Mouse (Mus musculus) testis, adult 2 months (tissue): Measurements from ENCODE around the gene Gale. TPM values are rescaled to one million over a fixed set of nuclear protein-coding genes. Genes with fewer than 3 reads are reported as not detected.

ENCODE experiments used
- H3K27ac ChIP-seq: fragments of 200-500 bp; 2 replicates; pipeline ENCODE4 v1.5.1; 2012; ENCODE audit warnings: low read depth, low read length; ENCODE audit not compliant: control insufficient read depth, insufficient read depth
- H3K27me3 ChIP-seq: fragments of 200-500 bp; 2 replicates; pipeline ENCODE4 v1.6.1; 2012; ENCODE audit warnings: mild to moderate bottlenecking, low read length, moderate library complexity; ENCODE audit not compliant: control insufficient read depth, insufficient read depth
- H3K36me3 ChIP-seq: fragments of 200-500 bp; 2 replicates; pipeline ENCODE4 v1.6.1; 2012; ENCODE audit warnings: mild to moderate bottlenecking, low read length; ENCODE audit not compliant: control insufficient read depth, insufficient read depth
- H3K4me1 ChIP-seq: fragments of 200-500 bp; 2 replicates; pipeline ENCODE4 v1.6.1; 2012; ENCODE audit warnings: low read length; ENCODE audit not compliant: control insufficient read depth, insufficient read depth
- H3K4me3 ChIP-seq: fragments of 200-500 bp; 2 replicates; pipeline ENCODE4 v1.5.1; 2012; ENCODE audit warnings: low read depth, mild to moderate bottlenecking, low read length, moderate library complexity, mixed read lengths; ENCODE audit not compliant: control insufficient read depth
- CTCF ChIP-seq: fragments of 200-500 bp; IDR thresholded peaks from 2 replicates; pipeline ENCODE4 v1.5.1; 2012; ENCODE audit warnings: low read depth, mild to moderate bottlenecking, inconsistent platforms, low read length, moderate library complexity; ENCODE audit not compliant: control insufficient read depth, insufficient read depth, insufficient replicate concordance
- POLR2A ChIP-seq: fragments of 200-500 bp; IDR thresholded peaks from 2 replicates; pipeline ENCODE4 v1.6.1; 2012; ENCODE audit warnings: low read depth, mild to moderate bottlenecking, inconsistent platforms, low read length, moderate library complexity; ENCODE audit not compliant: control insufficient read depth
- polyA plus RNA-seq: library from polyadenylated mRNA; depleted of rRNA; stranded (reverse); fragments of >200 nt; gene quantifications from 2 replicates; pipeline ENCODE4 v1.2.3, GENCODE M21; 2012

The Gale gene
- polyA plus RNA-seq, 1 experiment, result 8.9 TPM

DNA sequence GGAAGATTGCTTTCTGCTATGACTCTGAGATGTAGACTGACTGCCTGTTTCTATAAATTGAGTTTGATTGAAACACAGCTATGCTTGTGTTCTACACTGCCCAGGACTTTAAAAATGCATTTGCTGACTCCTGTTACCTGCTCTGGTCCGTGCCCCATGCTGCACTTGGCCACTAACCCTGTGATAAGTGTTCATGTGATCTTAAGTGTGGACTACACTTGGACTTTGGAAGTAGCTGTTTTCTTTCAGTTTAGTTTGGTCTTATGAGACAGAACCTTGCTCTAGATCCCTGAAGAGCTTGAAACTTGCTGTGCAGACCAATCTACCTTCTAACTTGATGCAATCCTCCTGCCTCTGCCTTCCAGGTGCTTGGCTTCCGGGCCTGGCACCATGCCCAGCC is 39.1 kb upstream of the Gale start:
- no peaks in the 10 kb centered on the region; the same call in 1 of the 2 replicates for H3K36me3 ChIP-seq
- H3K27me3 ChIP-seq, result no peaks in the 10 kb centered on the region
- H3K4me3 ChIP-seq, result no peak overlapping the region
- no peak for TF ChIP-seq POLR2A
- no peak for TF ChIP-seq CTCF
- H3K27ac ChIP-seq, result no peak overlapping the region
- peaks cover 12% of the 10 kb centered on the region for H3K4me1 ChIP-seq

DNA sequence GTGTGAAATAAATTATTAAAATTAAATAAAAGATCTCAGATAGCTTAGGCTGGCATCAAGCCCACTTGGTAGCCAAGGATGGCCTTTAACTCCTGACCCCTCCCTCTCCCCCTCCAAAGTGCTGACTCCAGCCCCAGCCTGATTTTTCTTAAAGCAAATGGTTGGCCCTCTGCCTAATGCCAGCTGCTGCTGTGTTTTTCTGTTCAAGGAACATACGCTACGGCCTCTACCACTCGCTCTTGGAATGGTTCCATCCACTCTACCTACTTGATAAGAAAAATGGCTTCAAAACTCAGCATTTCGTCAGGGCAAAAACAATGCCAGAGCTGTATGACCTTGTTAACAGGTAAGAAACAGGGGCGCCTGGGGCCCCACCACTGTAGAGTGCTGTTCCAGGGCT is 38.2 kb upstream of the Gale start:
- Histone ChIP-seq H3K27ac (no peak overlapping the region; the same call in 1 of the 2 replicates), H3K36me3 (no peaks in the 10 kb centered on the region; the same call in 1 of the 2 replicates), H3K4me3 (no peak overlapping the region), H3K4me1 (peaks cover 8% of the 10 kb centered on the region), H3K27me3 (no peaks in the 10 kb centered on the region)
- no peak for TF ChIP-seq CTCF
- TF ChIP-seq POLR2A, result no peak

DNA sequence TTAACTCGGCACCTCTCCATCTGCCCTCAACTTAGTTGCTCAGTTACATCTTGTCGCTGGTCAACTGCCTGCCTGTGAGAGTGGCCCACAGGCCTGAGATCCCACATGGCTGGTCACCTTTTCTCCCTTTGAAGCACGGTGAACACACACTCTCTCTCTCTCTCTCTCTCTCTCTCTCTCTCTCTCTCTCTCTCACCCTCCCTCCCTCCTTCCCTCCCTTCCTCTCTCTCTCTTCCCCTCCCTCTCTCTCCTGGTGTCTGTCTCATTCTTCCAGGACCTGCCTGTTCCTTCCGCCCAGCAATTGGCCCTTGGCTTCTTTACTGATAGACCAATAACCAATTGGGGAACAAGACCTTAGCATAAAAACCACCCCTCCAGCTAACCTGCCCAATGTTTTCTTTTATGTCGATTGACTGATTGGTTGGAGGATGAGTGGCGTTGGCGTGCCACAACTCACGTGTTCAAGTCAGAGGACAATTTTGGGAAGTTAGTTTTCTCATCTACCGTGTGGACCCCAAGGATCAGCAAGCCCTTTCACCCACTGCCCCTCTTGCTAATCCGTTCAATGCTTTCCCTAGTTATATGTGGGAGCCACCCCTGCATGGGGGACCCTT is 37.2 kb upstream of the Gale start:
- Histone ChIP-seq H3K27me3 (no peaks in the 10 kb centered on the region), H3K4me3 (no peak overlapping the region), H3K27ac (no peak overlapping the region), H3K4me1 (peaks cover 6% of the 10 kb centered on the region), H3K36me3 (no peaks in the 10 kb centered on the region; the same call in 1 of the 2 replicates)
- no peak for TF ChIP-seq POLR2A

DNA sequence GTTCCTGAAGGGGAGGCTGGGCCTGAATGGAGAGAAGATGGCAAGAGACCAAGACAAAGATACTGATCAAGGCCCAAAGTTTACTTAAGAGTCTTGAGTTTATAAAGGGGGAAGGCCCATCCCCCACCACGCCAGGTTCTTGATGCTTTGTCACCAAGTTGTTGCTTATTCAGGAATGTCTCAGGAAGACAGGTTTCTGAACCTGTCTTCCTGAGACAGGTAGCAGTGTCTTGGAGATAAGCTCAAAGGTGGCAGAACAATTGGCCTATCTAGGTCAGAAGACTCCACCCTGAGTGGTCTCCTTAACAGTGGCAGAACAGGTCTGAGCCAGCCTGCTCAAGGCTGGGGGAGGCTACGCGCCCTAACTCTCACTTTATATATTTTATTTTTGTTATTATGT is 36.7 kb upstream of the Gale start:
- TF ChIP-seq CTCF, result no peak
- no peak for TF ChIP-seq POLR2A
- H3K36me3 ChIP-seq, result no peaks in the 10 kb centered on the region; the same call in 1 of the 2 replicates
- H3K27me3 ChIP-seq, result no peaks in the 10 kb centered on the region
- H3K27ac ChIP-seq, result no peak overlapping the region
- H3K4me3 ChIP-seq, result no peak overlapping the region
- H3K4me1 ChIP-seq, result peaks cover under 1% of the 10 kb centered on the region

DNA sequence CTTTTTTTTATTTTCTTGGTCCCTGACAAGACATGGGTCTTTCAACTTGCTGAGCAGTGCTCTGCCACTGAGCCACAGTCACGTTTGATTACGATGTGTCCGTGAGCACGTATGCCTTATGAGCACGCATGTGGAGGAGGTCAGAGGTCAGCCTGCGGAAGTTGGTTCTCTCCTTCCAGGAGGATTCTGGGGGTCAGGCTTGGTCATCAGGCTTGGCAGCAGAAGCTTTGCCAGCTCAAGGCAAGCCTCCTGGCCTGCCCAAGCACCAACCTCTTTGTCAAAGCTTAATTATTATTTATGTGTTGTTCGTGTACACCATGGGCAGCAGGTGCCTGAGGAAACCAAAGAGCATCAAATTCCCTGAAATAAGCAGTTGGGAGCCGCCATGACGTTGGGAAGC is 35.2 kb upstream of the Gale start:
- Histone ChIP-seq H3K27me3 (no peaks in the 10 kb centered on the region), H3K36me3 (no peaks in the 10 kb centered on the region; the same call in 1 of the 2 replicates), H3K4me3 (no peak overlapping the region), H3K27ac (no peak overlapping the region), H3K4me1 (no peaks in the 10 kb centered on the region; the same call in 1 of the 2 replicates)
- no peak for TF ChIP-seq CTCF
- TF ChIP-seq POLR2A, result no peak

DNA sequence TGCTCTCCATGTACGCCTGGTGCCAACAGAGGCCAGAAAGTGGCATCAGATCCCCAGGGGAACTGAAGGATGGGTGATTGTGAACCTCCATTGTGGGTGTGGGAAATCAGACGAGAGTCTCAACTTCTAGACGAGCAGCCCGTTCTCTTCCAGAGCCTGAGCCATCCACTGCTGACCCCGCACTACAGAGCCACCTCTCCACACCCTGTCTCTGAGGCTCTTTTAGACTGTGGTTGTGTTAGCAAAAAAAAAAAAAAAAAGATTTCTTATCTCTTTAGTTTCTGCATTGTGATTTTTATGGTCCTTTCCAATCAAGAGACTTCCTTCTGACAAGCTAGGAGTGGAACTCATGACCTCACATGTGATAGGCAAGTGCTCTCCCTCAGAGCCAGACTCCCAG is 34.1 kb upstream of the Gale start:
- no peak overlapping the region for H3K27ac ChIP-seq
- H3K4me1 ChIP-seq, result no peaks in the 10 kb centered on the region; the same call in 1 of the 2 replicates
- no peaks in the 10 kb centered on the region for H3K27me3 ChIP-seq
- no peak overlapping the region for H3K4me3 ChIP-seq
- no peaks in the 10 kb centered on the region; the same call in 1 of the 2 replicates for H3K36me3 ChIP-seq
- no peak for TF ChIP-seq CTCF

DNA sequence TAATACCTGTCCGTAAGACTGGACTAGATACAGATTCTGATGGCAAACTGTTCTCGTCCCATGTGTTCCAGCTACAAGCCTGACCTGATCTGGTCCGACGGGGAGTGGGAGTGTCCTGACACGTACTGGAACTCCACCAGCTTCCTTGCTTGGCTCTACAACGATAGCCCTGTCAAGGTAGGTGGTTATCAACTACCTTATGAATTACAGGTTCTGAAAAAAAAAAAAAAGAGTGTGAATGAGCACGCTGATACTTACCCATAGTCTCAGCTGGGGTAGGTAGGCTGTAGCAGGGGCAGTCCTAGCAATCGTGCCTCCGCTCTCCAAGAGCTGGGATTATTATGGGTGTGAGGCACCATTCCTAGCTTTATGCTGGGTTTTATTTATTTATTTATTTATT is 33.7 kb upstream of the Gale start:
- Histone ChIP-seq H3K27me3 (no peaks in the 10 kb centered on the region), H3K27ac (no peak overlapping the region), H3K4me3 (no peak overlapping the region), H3K4me1 (no peaks in the 10 kb centered on the region; the same call in 1 of the 2 replicates), H3K36me3 (no peaks in the 10 kb centered on the region; the same call in 1 of the 2 replicates)
- TF ChIP-seq POLR2A (no peak), CTCF (no peak)
